Mouse (Mus musculus) frontal cortex, postnatal 10 days (tissue): ENCODE data around the gene Tmem213.
A peak's percentile ranks its signal among the peaks of the same experiment; 100 is the strongest.

Source experiments
- DNase-seq, 2 experiments: peaks; one replicate each; pipeline ENCODE4 v3.0.0; 2022; ENCODE audit warnings: low spot score in 2 of 2, mixed read lengths in 1 of 2

Tmem213 gene

DNA sequence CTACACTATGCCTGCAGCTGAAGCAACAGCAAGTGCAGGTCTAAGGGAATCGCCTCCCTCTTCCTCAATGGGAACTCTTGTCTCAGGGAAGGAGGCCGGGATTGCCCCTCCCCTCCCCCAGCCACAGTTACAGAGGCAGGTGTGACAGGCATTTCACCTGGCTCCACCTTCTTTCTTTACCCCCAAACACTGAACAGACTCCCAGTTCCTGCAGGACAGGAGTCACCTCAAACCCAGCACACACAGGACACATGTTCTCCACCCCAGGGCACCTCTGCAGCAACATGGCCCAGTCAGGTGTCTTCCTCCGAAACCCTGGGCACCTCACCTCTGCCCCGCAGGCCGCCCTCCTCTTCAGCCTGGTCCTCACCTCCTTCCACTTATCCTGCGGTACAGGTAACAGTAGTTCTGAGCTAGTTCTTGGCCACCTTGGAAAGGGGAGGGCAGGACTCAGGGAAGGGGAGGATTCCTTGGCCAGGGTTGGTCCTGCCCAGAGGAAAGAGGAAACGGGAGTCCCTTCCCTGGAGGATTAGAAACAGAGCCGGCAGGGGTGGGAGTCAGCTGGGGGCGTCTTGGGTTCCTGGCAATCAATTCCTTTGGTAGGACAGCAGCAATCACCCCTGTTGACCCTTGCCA is at the start of gene Tmem213:
TSS of gene Tmem213 (plus strand) at position 96 of the 636 bp plus-strand sequence.
- no peak for DNase-seq

DNA sequence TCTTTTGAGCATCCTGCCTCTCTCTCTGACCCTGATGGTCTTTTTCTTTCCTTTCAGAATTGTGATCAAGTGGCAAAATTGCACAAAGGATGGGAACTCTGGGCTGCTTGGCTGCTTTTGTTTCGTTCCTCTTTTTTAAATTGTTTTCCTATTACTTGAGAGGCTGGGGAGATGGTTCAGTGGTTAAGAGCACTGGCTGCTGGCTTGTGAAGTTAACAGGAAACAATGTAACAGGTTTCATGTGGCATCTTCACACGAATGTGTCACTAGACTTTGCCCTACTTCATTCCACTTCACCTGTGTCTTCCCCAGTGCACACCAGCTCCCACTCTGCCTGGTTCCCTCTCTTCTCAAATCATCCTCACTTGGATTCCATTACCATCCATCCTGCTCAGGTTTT is 44.4 kb upstream of the Tmem213 start:
- DNase-seq = no peak

DNA sequence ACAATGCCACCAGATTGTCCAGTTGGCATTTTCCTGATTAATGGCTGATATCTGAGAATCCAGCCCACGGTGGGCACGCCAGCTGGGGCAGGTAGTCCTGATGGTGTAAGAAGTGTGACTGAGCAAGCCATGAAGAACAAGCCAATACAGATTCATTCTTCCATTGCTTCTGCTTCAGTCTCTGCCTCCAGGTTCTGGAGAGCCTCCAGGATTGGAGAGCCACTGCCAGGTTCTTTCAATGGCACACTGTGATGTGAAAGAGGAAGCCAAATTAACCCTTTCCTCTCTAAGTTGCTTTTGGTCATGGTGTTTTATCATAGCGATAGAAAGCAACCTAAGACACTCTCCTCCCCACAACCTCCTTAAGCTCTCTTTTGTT is 43.9 kb upstream of the Tmem213 start:
- DNase-seq = peak; percentile 38 to 49

DNA sequence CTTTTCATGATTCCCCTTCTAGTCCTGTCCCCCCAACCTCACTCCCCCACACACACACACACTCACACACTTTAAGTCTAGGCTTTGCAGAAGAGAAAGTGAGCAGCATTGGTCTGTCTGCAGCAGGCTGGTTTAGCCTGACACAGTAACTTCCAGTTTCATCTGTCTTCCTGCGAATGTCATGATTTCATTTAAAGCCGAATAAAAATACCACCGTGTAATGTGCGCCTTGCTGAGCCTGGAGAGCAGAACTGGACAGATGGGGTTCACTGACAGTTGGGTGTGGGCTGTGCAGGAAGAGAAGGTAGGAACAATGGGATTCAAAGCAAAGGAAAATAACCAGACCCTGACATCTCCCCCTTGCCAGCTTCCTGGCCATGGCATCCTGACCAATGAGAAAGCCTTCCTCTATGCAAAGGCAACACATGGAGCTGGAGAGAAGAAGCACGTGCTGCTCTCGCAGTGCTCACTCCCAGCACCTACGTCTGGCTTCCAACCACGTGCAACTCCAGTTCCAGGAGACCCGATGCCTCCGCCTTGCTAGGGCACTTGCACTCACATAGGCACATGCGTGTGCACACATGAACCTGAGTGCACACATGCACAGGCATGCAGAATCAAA is 43.4 kb upstream of the Tmem213 start:
- DNase-seq = peak; percentile 13 to 17

DNA sequence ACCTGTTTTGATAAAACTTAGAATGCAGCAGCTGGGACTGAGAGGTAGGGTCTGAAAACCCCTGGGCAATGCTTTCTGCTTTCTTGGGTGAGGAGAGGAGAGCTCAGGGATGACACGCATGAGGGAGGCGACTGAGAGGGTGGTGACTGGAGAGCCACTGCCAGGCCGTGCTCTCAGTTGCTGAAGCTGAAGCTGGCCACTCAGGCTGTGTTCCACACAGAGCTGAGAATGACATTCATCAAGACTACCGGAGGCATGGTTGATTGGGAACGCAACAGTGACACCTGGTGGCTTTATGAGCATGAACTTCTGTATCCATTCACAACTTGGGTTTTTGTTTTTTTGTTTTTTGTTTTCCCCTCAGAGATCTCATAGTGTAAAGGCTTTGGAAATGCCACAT is 42.8 kb upstream of the Tmem213 start:
- peak; percentile 36 to 59 for DNase-seq

DNA sequence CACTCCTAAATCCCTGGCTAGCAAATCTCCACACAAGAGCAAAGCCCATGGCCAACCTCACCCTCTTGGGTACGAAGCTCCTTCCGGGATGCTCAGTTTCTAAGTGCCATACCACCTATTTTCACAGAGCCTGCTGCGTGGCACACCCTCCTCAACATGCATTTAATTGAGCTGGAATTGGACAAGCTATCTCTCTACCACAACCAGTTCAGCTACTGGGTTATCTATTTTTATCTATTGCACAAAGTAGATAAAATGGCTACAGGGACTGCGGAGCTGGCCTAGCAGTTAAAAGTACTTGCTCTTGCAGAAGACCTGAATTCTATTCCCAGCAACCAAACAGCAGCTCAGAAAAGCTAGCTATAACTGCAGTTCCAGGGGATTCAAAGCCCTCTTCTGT is 37.8 kb upstream of the Tmem213 start:
- no peak for DNase-seq

DNA sequence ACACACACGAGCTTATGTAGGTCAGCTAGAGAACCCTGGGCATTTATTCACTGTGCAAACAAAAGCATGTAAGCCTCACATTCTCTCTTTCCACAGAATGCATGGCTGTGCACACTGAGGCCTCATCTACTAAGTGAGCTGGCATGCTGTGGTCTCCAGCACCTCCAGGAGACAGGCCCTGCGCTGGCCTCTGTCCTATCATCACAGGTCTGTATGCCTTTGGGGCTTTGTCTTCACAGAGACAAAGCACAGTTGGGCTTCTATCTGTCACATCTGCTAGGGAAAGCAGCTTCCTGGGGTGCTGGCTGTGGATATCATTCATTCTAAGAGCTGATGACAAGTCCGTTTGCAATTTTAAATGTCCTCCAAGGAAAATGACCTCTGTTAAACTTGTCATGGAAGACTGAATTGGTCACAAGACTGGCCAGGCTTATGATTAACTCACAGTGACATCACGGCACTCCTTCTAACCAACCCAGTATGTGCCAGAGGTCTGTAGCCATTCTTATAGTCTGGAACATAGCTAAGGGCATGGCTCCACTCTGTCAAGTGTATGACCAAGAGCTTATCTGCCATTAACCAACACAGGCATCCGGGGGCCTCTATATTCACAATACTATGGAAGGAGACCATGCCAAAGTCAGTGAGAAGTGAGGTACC is 36.8 kb upstream of the Tmem213 start:
- no peak for DNase-seq

DNA sequence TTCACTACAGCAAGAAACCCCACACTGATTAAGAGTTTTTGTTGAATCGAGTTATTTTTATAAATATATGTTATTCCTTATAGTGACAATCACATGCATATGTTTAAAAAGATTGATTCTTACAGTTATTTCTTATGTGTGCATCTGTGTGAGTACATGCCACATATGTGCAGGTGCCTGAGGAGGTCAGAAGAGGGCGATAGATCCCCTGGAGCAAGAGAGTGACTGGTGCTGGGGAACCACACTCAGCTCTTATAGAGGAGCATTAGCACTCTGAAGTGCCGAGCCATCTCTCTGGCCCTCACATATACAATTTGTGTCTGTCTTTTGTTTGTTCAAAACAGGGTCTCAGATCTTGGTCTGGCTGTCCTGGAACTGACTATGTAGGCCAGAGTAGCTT is 35.5 kb upstream of the Tmem213 start:
- no peak for DNase-seq

DNA sequence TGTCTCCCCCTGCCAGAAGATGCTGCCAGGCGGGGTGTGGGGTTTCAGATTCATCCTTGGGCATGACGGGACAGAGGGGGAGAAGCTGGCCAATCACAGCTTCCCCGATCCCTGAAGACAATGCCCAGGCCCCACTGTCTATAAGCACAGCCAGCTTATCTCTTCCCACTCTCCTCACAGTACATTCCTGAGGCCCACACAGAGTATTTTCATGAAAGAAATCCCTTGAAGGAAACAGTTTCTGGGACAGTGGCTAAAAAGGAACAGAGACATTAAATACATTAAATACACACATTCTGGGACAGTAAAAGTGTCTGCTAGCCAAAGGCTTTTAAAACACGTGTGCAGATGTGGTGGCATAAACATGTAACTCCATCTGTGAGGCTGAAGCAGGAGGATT is 28.7 kb upstream of the Tmem213 start:
- DNase-seq = no peak

DNA sequence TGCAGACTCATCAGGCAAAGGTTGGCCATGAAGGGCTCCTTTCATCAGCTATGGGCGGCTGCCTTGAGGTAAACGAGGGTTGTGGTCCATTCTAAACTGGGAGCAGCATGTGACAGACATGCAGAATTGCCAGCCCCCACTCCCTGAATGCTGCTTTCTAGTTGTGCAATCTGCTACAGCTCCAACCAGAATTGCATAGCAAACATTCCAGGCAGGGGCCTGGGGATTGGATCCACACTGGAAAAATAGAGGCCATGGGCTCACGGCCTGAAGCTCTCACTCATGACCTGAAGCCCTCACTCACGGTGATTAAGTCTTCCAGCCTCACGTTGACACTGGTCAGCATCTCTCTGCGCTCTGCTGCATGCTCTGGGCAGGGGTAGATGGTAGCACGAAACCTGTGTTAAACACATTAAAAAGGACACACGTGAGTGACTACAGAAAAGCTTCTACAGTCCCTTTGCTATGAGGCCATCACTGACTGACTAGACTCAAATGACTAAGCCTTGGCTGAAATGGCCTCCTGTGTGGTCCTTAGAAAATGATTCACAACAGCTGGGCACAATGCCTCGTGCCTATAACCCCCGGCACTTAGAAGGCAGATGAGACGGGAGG is 27.2 kb upstream of the Tmem213 start:
- no peak for DNase-seq

DNA sequence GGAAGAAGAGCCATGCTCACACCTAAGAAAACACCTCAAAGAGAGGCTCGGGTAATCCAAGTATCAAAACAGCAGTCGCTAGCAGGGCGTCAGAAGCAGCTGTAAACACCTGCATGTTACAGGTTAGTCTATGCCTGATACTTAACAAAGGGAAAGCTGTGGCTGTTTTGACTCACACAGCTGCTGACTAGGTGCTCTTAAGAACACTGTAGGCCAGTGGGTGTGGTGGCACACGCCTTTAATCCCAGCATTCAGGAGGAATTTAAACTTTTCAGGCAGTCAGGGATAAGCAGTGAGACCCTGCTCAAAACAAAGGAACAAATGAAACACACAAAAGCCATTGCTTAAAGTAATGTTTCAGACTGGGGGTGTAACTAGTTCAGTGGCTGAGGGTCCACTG is 25.9 kb upstream of the Tmem213 start:
- DNase-seq = no peak

DNA sequence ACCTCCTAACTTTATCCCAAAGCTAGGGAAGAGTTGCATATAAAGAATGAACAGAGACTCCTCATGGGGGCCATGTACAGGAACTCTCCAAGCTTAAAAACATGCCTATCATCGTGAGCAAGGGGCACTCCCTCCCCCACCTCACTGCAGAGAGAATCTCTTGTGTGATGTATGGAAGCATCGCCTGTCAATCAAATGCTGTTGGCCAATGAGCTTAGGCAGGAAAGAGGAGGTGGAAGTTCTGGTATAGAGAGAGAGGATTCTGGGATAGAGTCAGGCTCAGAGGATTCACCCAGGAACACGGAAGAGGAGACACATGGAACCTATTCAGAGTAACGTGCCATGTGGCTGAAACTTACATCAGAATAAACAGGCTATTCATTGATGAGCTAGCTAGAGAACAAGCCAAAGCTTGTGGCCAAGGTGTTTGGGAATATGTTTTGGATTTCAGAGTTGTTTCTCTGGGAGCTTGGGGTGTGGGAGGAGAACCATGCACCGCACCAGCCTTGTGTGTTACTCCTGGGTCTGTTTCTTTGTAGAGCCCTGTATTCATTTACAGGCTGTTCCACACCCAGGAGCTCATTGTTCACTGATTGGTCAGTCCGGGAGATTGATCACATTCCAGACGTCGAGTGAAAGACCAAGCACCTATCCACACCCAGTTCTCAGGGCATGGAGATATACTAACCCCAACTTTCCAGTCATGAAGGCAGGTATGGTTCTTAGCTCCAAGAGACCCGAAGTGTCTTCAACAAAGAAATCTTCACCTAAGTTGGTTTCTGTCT is 21.6 kb upstream of the Tmem213 start:
- DNase-seq = no peak

DNA sequence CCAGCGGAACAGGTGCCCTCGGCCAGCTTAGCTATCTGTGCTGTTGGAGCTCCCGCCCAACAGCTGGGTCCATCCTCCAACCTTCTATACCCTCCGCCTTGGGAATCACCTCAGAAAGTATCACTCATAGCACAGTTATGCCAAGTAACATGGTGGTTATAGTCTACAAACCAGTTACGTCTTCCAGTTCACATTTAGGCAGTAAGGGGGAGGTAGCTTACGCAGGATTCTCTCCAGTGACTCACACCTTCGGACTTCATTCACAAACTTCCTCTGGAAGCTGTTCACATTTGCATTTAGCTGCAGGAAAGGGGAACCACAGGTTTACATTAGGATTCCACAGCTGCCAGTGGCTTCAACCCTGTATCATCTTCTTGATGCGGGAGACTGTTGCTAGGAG is 16.5 kb upstream of the Tmem213 start:
- DNase-seq = no peak

DNA sequence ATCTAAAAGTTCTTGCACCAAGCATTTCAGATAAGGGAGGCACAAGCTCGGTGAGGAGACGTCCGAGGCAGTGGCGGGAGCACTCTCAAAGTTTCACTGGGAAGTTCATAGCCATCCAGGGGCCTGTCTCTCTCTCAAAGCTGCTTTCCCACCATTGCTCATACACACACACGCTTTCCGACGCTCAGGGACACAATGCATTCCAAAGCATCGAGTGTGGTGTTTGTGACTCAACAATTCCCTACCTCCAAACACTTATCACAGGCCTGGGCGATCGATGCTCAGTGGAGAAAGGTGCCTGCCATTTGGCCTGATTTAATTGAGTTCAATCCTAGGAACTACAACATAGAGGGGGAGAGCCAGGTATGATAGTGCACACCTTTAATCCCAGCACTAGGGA is 14.4 kb upstream of the Tmem213 start:
- DNase-seq = no peak

DNA sequence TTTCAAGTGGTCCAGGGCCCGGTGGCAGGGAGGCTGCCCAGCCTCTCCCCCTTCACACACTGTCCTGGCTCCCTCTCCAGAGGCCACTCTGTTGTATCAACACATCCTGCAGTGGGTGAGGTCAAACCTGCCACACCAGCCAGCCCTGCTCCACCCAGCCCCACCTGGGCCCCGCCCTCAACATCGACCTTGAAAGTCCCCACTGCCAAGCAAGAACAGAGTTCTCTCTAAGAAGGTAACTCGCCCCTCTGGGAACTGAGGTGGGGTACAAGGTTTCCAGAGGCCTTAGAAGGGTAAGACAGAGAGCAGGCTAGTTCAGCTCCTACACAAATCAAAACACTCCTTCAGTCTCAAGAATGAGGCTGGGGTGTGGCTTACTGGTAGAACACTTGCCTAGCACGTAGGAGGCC is 12.1 kb upstream of the Tmem213 start:
- DNase-seq = no peak

DNA sequence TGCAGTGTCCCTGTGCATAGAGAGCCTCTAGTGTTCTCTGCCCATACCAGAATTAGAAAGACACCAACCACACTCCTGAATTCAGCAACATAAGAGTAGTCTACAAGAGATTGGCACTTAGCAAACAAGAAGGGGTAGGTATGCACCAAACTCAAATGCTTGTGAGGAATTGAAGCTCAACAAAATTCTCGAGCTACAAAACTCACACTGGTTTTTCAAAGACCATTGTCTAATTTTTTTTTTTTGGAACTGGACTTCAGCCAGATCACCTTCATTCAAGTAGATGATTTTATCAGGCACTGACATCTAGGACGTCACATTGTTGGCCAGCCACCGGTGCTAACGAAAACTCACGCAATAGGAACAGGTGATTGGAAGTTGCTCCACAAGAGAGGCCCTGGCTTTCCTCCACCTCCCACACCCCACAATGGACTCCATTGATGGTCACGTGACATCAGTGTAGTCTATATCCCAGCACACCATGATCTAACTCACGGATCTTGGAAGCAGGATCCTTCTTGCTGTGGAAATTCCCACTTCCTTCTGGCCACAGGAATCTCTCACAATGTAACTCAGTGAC is 6.7 kb upstream of the Tmem213 start:
- DNase-seq = no peak

DNA sequence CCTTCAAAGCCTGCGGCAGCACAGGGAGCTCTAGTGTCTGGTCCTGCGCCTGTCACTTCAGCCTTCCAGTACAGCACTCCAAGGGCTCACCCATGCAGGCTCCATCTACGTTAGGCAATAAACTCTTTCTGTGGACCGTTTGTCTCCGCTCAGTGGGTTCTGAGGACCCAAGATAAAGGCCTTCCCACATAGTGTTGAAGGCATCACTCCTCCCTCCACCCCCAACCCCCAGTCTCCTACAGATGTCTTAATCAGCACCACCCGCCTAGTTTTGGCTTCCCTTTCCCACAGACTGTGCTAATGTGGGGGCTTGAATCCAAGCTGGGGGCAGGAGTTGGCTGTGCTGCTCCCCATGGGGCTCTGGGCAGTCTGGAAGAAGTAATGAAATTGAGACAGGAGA is 5.3 kb upstream of the Tmem213 start:
- no peak for DNase-seq

DNA sequence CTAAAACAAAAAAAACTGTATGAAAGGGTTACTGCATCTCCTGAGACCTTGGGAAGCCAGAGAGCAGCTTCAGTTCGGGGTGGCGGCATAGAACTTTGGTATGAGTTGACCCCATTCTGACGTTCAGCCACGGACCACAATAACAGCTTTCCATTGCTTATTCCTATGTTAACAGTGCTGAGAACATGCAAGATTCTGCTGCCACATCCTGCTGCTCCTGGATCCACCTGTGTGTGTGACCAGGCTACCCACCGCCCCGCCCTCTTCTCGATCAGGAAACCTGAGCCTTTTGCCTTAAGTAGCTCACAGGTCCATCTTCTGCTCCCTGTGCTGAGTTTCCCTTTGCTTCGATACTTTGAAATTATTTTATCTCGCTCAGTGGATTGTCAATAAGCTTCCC is 3.1 kb upstream of the Tmem213 start:
- no peak for DNase-seq

DNA sequence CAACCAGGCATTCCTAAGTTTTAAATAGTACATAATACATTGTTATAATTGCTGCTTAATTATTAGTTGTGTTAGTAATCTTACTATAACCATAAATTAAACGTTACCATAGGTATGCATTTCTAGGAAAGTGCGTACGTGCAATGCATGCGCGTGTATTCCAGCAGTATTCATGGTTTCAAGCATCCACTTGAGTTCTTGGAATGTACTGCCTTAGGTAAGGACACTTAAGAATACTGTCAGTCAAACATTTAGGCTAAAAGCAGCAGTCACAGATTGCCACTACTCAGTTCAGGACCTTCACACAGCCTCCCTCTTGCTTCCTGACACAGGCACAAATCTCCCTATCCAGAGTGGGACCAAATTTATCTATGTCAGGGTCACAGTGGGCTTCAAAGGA is 606 bp upstream of the Tmem213 start:
- DNase-seq = no peak

DNA sequence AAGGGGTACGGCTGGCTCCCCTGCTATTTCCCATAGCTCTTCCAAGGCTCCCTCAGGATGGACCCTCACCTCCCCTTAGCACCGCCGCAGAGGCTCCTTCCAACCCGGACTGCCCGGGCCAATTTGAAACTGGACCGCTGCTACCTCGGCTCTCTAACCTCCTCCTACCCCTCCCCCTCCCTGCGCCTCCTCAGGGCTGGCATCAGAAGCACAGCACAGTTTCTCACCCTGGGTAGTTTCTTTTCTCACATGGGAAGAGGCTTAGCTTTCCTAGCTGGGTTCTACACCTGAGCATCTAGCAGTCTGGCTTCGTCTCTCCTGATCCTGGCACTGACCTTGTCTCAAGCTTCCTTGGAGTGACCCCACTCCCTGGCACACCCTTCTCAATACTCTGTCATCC is 816 bp downstream of the Tmem213 start:
- DNase-seq = no peak

DNA sequence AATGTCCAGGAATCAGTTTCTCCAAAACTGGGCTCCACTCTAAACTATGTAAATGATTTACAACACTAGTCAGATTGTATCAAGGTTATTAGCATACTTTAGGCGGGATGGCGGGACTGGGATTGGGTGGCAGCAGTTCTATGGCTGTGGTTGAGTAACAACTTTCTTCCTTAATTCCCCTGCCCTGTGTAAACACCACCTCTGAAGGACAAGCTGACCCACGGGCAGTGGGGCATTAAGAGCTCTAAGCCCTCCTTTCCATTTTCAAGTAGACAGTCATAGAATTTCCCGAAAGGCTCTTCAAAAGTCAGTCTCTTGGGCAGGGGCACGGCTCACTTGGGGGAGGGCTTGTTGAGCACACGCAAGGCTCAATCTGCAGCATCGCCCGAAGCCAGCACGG is 1.8 kb downstream of the Tmem213 start:
- DNase-seq = no peak
